Mouse (Mus musculus): ENCODE results near the gene C2cd4a.

The C2cd4a gene

GRCm38 (mm10) chr9:67832046-67832605 lies at the start of gene C2cd4a:
Gene C2cd4a, minus strand, starts transcription at chr9:67832330.
- no peak for DNase-seq (ENCODE audit: low spot score)

- DNase-seq (ENCODE audit: low spot score): no peak
Measured at GRCm38 (mm10) chr9:67878197-67878769, 46.2 kb upstream of the C2cd4a start.

- no peak for DNase-seq (ENCODE audit: low spot score)
Measured at GRCm38 (mm10) chr9:67877081-67877718, 45.1 kb upstream of the C2cd4a start.

- DNase-seq (ENCODE audit: low spot score): peak; percentile 64
Measured at GRCm38 (mm10) chr9:67875337-67875736, 43.2 kb upstream of the C2cd4a start.

GRCm38 (mm10) chr9:67874522-67875222 lies 42.5 kb upstream of the C2cd4a start:
- no peak for DNase-seq (ENCODE audit: low spot score)

GRCm38 (mm10) chr9:67869691-67870450 lies 37.7 kb upstream of the C2cd4a start:
- DNase-seq (ENCODE audit: low spot score): peak; percentile 45

- no peak for DNase-seq (ENCODE audit: low spot score)
Measured at GRCm38 (mm10) chr9:67867411-67867810, 35.3 kb upstream of the C2cd4a start.

GRCm38 (mm10) chr9:67865411-67865810 lies 33.3 kb upstream of the C2cd4a start:
- DNase-seq (ENCODE audit: low spot score): no peak

GRCm38 (mm10) chr9:67864011-67864410 lies 31.9 kb upstream of the C2cd4a start:
- DNase-seq (ENCODE audit: low spot score): no peak

GRCm38 (mm10) chr9:67863332-67863731 lies 31.2 kb upstream of the C2cd4a start:
- no peak for DNase-seq (ENCODE audit: low spot score)

GRCm38 (mm10) chr9:67860273-67860672 lies 28.1 kb upstream of the C2cd4a start:
- DNase-seq (ENCODE audit: low spot score): no peak

- DNase-seq (ENCODE audit: low spot score): no peak
Measured at GRCm38 (mm10) chr9:67851150-67851549, 19.0 kb upstream of the C2cd4a start.

- no peak for DNase-seq (ENCODE audit: low spot score)
Measured at GRCm38 (mm10) chr9:67849846-67850245, 17.7 kb upstream of the C2cd4a start.

- no peak for DNase-seq (ENCODE audit: low spot score)
Measured at GRCm38 (mm10) chr9:67849397-67849796, 17.3 kb upstream of the C2cd4a start.

- peak; percentile 52 for DNase-seq (ENCODE audit: low spot score)
Measured at GRCm38 (mm10) chr9:67847606-67848005, 15.5 kb upstream of the C2cd4a start.

GRCm38 (mm10) chr9:67846089-67846488 lies 14.0 kb upstream of the C2cd4a start:
- no peak for DNase-seq (ENCODE audit: low spot score)

GRCm38 (mm10) chr9:67845648-67846047 lies 13.5 kb upstream of the C2cd4a start:
- DNase-seq (ENCODE audit: low spot score): no peak

- DNase-seq (ENCODE audit: low spot score): peak; percentile 76
Measured at GRCm38 (mm10) chr9:67845012-67845411, 12.9 kb upstream of the C2cd4a start.

- DNase-seq (ENCODE audit: low spot score): peak; percentile 69
Measured at GRCm38 (mm10) chr9:67842797-67843196, 10.7 kb upstream of the C2cd4a start.

GRCm38 (mm10) chr9:67839981-67840859 lies 8.1 kb upstream of the C2cd4a start, which contains the start of gene Vps13c:
Gene Vps13c, plus strand, starts transcription at chr9:67840396.
- DNase-seq (ENCODE audit: low spot score): peak; percentile 73

GRCm38 (mm10) chr9:67837311-67837710 lies 5.2 kb upstream of the C2cd4a start:
- DNase-seq (ENCODE audit: low spot score): no peak
